Mouse (Mus musculus) kidney, adult 2 months (tissue): ENCODE measurements at regions not wholly inside any gene's neighbourhood (a gene's known extent, or its start where the extent isn't known, plus 50 kb on each side); places are given as distances from the start of the nearest gene placed in this dataset.

ENCODE experiments used
- CTCF ChIP-seq: fragments of 200-500 bp; conservative IDR thresholded peaks from 2 replicates; pipeline ENCODE4 v1.5.1; 2011; ENCODE audit warnings: low read depth, mild to moderate bottlenecking, control low read depth, low read length, moderate library complexity, mixed read lengths; ENCODE audit not compliant: insufficient read depth, insufficient read length
- POLR2A ChIP-seq: fragments of 200-500 bp; IDR thresholded peaks from one replicate; pipeline ENCODE4 v1.6.1; 2011; ENCODE audit warnings: low read depth, low read length, control low read depth

DNA sequence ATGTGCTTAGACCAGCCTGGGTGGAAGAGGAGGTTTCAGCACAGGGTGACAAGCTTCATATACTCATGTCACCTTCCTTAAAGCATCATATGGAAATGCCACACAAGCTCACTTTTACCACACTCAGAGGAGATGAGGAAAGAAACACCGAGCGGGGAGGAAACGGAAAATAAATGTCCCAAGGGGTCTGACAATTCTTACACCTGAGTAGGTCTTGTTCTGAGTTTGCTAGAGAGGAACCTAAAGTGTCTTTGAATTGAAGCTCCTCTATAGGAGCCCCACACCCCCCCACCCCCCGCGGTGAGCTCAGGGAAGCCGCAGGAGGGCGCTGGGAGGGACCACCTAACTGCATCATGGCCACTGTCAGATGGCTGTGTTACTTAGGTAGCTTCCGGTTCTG, 124.7 kb upstream of the Ado start:
- TF ChIP-seq CTCF (no peak), POLR2A (no peak)
